Mouse (Mus musculus) CD4-positive, CD25-positive, alpha-beta regulatory T cell, adult 2 months (primary cell): Measurements from ENCODE around the gene Pradc1.
A peak's percentile ranks its signal among the peaks of the same experiment; 100 is the strongest.

ENCODE experiments used
- DNase-seq: peaks from one replicate; pipeline ENCODE4 v3.0.0-alpha.2; 2012; ENCODE audit warnings: low read depth, low spot score

The Pradc1 gene

DNA sequence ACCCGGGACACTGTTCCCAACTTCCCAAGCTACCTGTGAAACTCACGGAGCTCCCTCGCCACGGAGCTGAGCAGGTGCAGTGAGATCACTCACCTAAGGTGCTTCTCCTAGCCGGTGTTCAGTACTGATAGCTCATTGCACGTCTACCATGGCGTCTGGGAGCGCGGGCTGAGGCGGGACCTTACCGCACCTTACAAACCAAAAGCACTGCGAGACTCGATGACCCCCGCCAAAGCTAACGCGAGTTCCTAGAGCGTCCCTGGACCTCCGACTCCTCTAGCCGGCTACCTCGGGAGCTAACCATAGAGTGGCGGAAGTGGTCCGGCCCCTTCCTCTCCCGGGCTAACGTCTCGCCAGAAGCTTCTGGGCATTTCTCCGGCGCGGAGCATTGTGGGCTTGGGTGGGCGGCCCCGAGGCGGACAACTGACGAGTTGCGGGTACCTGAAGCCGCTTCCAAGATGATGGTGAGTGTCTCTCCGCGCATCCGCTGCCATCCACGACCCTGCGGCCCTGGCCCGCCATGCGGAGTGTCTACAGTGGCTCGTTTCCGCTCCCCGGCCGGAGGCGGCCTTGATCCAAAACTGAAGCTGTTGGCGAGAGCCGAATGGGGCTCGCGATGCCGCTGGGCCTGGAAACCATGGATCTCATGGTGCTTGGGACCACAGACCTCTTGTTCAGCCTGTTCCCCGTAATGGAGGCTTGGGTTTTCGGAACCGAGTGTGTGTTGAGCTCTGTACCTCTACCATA is at the start of gene Pradc1:
Pradc1 (minus strand) TSS at position 307 of the 747 bp plus-strand sequence.
- peak; percentile 97 for DNase-seq

DNA sequence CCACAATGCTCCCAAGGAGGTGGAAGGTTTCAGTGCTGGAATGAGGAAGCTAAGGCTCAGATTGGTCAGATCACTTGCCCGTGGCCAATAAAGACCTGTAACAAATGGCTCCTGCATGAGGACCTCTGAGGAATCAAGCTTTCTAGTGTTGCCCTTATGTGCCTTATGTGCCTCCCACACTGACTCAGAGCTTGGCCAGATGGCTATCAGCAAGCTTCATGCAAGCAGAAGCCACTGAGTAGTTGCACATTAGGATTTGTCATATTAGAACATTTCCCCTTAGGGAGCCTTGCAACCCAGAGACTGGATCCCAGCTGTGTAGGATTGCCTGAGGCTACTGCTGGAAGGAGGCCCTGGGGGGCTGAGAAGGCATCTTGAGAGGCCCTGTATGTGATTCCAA is 48.6 kb upstream of the Pradc1 start:
- DNase-seq: no peak

DNA sequence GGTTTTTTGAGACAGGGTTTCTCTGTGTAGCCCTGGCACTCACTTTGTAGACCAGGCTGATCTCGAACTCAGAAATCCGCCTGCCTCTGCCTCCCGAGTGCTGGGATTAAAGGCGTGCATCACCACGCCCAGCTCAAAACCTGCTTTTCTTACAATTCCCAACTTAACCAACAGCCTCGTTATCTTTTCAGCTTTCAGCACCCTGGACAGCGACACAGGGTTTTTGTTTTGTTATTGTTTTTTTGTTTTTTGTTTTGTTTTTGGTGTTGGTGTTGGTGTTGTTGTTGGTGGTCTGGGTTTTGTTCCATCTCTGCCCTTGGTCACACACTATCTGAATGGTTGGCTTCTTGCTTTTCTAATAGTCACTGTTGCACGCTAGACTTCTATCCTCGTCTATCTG is 46.4 kb upstream of the Pradc1 start:
- DNase-seq: no peak

DNA sequence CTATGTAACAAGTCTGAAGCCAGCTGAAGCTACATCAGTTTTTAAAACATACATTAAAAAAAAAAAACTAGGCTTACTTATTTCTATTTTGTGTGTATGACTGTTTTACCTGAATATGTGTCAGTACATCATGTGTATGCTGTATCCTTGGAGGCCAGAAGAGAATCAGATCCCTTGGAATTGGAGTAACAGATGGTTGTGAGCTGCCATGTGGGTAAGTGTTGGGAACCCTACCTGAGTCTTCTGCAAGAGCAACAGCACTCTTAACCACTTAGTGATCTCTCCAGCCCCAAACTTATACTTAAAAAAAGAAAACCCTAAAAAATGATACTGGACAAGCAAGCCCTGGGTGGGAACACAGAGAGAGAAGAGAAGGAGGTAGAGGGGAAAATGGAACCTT is 45.2 kb upstream of the Pradc1 start:
- no peak for DNase-seq

DNA sequence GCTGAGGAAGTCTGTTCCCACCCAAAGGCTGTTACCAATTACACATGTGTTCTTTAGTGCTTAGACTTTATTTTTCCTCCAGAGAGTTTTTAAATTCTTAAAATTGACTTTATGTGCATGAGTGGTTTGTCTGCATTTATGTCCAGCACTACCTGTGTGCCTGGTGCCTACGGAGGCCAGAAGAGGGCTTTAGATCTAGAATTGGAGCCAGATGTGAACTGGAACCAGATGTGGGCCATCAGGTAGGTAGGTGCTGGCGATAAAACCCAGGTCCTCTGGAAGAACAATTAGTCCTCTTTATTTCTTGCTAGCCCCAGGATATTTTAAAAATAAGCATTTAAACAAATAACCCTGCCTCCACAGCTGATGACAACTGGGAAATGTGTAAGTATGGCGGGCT is 39.8 kb upstream of the Pradc1 start:
- DNase-seq: no peak

DNA sequence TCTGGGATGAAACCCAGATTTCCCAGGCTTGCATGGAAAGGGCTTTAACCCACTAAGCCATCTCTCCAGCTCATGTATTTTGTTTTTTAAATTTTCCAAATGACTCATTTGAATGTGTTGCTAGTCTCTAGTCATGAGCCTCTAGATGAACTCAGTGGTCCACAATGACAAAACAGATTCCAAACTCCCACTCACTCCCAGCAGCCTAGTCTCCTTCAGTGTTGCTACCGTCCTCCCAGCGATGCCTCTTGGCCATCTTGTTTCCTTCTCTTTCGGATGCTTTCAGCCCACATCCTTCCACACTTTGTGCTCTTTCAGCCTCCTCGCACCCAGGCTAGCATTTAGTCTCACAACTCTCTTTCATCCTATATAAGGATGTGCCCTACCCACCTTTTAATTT is 38.5 kb upstream of the Pradc1 start:
- no peak for DNase-seq

DNA sequence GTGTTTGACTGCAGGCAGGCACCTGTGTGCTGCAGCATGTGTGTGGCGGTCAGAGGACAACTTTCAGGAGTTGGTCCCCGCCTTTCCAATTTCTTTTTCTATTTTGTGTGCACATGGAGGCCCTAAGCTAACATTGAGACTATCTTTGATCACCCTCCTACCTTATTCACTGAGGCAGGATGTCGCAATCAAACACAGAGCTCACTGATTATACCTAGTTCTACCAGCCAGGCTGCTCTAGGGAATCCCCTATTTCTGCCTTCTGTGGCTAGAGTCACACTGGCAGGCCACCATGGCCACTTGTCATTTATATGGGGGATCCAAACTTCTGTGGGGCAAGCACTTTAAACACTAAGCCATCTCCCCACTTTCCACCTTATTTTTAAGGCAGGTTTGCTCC is 37.9 kb upstream of the Pradc1 start:
- DNase-seq: no peak

DNA sequence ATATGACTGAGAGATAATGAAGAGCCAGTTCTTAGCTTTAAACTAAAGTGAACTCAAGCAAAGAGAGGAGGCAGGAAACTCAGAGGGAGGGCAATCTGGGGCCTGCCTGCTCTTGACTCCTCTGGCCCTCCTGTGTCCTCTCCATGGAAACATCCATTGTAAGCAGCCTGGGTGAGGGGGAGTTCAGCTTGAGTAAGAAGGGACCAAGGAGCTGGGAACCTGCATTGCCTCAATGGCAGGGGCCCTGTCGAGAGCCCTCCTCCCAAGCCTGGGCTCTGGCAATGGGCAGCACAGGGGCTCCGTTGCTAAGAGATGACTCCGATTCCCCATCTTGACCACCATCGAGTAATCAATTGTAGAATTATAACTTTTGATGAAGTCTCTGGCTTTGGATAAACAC is 36.7 kb upstream of the Pradc1 start:
- no peak for DNase-seq

DNA sequence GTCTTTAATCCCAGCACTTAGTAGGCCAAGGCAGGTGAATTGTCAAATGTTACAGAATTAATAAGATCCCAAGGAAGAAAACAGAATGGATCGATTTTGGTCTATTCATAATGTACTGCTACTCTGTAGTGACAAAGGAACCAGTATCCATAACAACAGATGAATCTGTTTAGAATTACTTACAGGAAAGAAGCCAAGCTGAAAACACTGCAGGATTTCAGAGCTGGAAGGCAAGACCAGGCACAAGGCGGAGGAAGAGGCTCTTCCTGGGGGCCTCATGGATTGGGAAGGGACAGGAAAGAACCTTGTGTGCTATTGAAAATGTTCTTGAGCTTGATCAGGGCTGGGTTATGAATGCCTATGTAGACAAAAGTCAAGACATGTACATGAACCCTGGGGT is 34.0 kb upstream of the Pradc1 start:
- DNase-seq: no peak

DNA sequence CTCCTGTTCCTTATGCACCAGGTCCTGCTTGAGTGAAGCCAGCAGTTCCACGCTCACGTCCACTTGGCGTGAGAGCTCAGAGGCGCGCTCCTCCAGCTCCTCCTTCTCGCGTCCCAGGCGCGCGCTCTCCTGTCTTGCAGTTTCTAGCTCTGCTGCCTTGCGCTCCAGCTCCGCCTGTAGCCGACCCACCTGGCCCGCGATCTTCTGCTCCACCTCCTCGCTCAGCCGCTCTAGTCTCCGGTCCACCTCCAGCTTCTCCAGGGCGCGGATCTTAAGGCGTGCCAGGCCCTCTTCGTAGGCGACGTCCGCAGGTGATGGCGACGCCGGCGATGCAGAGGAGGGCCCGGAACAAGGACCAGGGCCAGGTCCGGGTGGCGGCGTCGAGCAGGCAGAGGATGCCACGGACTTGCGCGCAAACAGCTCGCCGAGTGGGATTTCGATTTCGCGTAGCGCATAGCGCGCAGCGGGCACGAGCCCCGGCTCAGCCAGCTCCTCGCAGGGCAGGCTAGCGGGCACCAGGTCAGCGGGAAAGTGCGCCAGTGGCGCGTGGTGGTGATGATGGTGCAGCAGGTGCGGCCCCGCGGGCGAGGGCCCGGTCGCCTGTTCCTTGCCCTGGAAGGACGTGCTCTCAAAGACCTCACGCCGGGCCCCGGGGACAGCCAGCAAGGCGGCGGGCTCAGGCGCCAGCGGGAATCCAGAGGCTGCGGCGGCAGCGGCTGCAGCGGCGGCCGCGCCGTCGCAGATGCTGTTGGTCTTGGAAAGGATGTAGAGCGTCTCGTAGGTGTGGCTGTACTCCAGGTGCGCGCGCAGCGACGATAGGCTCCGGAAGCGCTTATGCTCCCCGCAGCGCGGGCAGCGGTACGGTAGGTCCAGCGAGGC is 32.3 kb upstream of the Pradc1 start:
- peak; percentile 52 for DNase-seq

DNA sequence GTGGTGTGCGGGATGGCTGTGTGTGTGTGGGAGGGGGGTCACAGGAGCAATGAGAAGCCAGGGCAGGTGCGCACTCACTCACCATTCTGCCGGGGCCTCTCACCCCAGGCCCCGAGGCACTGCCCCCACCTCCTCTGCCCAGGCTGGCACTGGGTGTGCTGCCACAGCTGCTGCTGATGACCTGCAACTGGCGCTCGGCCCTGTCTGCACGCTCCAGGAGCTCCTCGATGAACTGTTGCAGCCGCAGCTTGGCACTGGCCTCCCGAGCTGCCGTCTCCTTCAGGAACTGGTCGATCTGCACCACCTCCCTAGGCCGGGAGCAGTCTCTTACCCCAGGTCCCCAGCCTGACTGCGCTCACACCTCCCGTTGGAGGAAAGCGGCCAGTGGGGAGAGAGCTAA is 28.9 kb upstream of the Pradc1 start:
- DNase-seq: no peak

DNA sequence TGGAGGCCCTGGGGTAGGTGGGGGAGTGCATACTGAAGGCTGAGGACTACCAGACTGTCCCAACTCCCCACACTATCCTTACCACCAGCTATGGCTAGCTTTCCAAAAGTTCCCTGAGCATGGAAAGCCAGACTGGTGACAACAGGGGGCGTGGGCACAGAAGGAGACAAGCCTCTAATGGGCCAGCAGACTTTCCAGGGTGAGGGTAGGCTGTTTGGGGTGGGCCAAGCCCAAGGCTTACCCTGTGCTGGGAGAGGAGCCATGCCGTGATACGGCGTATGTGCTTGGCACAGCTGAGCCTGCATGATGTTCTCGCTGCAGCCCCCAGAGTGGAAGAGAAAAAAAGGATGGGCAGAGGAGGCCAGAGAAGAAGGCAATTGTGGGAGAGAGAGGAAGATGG is 28.2 kb upstream of the Pradc1 start:
- DNase-seq: no peak

DNA sequence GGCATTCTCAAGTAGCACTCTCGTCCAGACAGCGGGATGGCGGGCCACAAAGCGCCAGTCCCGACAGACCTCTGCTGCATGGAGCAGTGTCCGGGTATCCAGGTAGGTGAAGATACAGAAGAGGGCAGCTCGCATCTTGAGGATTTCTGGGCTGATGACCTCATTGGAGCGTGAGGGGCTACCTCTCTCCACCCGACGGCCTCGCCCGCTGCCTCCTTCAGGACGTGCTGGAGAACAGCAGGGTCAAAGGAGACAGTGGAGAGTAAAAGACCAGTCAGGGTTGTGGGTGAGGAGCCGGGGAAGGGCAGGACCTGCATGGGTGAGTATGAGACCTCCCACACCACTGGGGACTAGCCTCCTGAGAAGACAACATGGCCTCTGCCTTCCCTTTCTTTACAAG is 26.6 kb upstream of the Pradc1 start:
- no peak for DNase-seq

DNA sequence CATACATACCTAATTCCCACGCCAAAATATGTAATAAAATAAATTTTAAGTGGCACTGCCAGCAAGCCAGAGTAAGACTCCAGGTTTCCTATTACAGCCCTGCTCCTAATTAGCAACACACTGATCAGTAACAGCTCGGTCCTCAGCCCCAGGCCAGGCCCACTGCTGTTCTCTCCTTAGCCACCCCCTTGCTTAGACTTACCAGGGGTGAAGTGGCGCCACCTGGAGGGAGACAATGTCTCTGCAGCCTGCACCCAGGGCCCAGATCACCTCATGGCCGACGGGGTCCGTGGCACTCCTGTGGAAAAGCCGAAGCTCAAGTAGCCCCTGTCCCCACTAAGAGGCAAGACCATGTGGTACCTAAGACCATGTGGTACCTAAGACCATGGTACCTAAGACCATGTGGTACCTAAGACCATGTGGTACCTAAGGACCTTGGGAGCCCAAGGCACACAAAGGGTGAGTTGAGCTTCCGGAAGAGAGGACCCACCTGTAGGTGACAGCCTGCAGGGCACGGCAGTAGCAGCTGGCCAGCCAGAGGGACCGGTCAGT is 25.7 kb upstream of the Pradc1 start:
- peak; percentile 62 for DNase-seq

DNA sequence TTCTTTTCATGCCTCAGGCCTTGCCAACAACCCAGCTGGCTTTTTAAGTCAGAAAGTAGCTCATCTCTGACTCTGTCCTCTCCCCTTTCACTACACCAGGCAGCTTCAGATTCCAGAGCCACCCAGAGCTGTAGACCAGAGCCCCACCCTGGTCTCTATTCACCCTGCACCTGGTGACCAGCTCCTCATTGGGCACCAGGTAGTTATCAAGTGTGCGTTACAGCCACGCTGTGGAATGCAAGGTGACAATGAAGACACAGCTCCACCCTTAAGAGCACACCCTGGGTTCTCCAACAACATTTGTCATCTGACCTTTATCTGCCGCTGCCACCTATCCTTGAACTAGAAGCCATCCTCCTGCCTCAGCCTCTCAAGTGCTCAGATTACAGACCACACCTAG is 23.8 kb upstream of the Pradc1 start:
- DNase-seq: no peak

DNA sequence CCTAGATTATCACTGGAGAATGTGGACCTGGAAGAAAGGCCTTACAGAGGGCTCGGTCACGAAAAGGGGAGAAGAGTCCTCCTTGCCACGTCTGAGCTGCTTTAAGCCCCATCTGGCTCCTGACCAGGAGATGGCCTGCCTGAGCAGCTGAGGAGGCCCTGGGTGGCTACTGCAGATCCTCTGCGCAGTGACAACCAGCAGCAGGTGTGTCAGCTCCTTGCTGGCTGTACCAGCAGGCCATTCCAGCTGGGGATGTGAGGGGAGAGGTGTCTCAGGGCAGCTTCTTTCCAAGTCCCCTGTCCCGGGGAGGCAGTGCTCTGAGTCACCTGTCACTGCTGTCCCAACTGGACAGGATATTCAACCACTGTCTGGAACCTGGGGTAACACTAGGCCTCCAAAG is 20.8 kb upstream of the Pradc1 start:
- DNase-seq: no peak

DNA sequence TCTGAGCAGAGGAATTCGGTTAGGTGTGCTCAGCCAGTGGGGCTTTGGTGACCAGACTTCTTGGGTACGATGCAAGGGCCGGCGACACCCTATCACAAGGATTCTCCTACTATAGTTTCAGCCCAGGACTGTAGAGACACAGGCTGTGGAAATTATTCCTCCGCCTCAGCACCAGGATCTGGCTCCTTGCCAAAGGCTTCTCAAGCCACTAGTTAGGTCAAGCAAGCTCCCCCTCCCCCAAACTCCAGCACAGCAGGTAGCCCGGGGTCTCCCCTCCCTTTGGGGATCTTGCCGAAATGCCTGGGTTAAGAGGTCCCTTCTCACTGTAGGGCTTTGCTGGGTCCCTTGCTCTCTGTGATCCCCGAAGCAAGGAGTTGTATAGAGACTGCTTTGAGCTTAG is 20.2 kb upstream of the Pradc1 start:
- DNase-seq: no peak

DNA sequence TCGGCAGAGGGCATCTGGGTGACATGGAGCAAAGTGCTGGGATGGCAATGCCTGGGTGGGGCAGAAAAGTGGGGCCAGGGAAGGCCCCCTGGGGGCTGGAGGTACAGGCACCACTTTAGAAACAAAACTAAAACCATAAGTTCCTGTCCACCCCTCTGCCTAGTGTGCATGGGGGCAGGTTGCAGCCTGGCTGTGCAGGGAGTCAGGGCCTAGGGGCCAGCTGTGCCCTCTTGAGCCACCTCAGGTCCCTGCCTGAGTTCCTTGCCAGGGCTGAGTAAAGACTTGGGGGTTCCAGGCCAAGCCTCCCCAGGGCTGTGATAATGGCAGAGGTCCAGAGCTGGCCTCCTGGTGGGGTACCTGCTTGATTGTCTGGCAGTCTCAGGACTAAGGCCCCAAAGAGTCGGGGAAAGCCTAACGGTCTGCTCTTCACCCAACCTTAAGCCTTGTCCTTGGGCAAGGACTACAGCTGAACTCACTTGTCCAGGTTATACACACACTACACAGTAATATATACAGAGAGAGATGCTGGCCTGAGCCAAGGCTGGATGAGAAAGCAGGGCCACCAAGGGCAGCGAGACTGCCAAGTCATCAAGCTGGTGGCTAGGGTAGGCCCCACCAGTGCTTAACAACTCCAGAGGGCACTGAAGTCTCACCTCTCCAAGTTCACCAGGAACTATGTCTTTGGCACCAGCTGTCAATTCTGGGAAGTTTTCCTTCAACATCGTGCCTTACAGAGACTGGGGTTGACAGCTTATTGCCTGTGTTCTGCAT is 18.1 kb upstream of the Pradc1 start:
- no peak for DNase-seq

DNA sequence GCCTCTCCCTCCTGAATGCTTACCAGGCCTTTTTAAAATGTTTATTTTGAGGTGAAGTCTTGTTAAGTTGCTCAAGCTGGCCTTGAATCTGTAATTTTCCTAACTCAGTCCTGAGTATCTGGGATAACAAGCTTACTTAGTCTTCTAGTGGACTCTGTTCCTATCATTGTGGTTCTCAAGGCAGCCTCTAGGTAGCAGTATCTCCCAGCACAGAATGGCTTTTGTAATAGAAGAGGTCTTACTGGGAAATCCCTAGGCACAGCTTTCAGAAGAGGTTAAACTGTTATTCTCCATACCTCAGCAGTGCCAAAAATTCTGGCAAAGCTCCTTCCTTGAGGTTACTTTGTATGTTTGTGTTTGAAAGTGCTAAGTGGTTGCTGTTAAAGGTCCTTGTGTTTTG is 13.6 kb upstream of the Pradc1 start:
- DNase-seq: no peak

DNA sequence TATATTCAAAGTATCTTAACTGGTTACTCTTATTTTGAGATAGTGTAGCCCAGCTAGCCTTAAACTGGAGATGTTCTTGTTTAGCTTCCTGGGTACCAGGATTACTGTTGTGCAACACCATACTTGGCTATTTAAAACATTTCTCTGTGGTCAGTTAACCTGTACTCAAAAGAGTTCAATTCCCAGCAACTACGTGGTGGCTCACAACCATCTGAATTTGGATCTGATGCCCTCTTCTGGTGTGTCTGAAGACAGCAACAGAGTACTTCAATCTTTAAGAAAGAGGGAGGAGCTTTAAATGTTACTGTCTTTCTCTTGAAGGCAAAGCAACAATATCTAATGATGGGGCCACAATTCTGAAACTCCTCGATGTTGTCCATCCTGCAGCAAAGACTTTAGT is 7.9 kb upstream of the Pradc1 start:
- no peak for DNase-seq

DNA sequence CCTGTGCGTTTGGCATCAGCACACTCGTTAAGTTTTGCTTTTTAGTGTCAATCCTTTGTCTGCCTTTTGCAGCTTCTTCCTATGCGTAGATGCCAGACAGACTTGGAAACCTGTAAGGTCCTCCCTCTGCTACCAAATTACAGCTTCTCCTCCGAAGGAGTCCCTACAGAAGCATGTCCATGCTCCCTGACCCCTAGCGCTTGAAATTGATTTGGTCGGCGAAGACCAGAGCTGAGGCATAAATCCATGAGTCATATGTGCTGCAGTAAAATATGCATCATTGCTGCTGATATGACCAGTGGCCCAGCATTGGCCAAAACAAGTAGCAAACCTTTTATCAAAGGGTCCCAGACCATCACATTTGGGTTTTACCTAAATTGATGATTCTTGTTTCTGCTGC is 1.0 kb upstream of the Pradc1 start:
- DNase-seq: no peak

DNA sequence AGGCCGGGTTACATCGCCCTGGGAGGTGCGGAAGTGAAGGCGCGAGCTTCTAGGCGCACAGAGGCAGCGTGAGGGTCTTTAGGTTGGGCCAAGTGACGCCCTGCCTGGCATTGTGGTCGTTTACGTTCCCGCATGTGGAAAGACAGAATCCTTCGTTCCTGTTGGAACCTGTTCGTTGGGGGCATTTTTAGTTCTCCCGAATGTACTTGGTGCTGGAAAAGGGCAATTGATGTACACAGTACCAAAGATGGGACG is 568 bp upstream of the Pradc1 start:
- no peak for DNase-seq
